Mouse (Mus musculus): ENCODE measurements around the gene Rsbn1l.

GRCm38 (mm10) chr5:20904647-20905046, 51.6 kb downstream of the Rsbn1l start:
- no peak for TF ChIP-seq CTCF (IDR thresholded peaks at IDR 0.05; ENCODE audit: borderline replicate concordance, insufficient read depth, low read depth, low read length)
- no peak for TF ChIP-seq POLR2A (IDR thresholded peaks at IDR 0.05; ENCODE audit: borderline replicate concordance, insufficient read depth, low read length)
